Mouse (Mus musculus) adrenal gland, postnatal 14 days (tissue): ENCODE results near the gene S100a10. TPM values are rescaled to one million over a fixed set of nuclear protein-coding genes. Genes with fewer than 3 reads are reported as not detected.
A peak's percentile ranks its signal among the peaks of the same experiment; 100 is the strongest.

Experiments
- DNase-seq: peaks from one replicate; pipeline ENCODE4 v3.0.0; 2021; ENCODE audit warnings: mixed read lengths
- total RNA-seq: library from RNA; stranded (reverse); gene quantifications from 2 replicates; pipeline ENCODE4 v1.2.3, GENCODE M21; 2021

S100a10 gene
- total RNA-seq, 1 experiment from 2014 or later: 166 TPM

DNA sequence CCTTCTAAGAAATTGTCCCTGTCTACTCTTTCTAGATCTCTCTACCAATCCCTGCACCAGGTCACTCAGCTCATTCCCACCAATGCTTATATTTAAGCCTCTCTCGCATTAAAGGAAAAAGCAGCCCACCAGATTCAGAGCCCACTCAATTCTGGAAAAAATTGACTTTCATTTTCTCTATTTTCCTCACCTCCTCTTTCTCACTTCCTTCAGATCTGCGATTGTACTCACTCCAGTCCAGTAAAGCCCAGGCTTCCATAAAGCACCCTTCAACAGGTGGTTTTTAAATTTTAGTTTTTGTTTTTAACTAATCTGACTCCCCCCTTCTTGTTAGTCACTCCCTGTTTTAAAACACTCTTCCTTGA is 25.1 kb downstream of the S100a10 start:
- DNase-seq: no peak

DNA sequence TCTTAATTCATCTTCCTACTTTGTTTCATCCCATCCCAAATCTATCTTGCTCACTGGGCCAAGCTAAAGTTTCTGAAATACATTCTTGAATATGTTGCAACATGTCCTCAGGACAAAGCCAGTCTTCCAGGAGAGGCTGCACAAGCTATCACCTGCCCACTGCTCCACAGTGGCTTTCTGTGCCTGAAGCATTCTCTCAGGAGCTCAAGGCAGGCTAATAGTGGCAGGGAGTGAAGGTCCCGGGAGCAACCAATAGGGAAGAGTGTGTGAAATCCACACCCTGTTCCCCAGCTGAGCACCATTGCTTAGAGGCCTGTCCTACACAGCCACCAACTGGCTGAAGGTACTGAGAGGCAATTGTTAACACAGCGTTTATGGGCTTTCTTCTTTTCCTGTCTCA is 26.1 kb downstream of the S100a10 start:
- DNase-seq: no peak

DNA sequence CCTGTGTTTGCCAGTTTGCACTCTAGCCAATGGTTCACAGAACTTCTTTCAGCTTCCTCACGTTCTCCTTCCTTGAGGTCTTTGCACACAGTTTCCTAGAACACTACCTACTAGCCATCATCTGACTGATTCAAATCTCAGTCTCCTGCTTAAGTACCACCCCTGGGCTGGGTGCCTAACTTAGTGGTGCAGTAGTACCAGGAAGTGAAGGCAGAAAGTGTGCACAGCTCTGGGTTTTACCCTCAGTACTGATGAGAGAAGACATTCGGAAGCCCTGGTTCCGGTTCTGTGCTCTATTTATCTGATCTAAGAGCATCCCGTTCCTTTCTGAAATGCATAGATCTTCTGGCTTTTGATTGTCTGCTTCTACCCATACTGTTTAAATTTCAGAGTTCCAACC is 26.8 kb downstream of the S100a10 start:
- DNase-seq: no peak

DNA sequence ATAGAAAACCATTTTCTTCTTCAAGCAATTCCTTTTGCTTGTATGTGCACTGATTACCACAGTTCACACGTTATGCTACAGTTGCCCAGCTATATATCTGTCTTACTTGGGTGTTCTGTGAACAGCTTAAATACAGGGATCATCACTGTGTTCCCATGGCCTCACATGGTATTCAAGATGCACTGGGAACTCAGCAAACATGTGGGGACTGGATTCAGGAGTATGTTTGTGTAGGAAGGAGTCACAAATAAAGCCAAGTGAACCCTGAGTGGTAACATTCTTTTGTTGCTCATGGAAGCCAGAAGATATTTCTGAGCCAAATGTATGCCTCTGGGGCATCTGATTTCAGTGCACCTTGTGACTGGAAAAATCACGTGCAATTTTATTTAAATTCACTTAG is 28.2 kb downstream of the S100a10 start:
- no peak for DNase-seq

DNA sequence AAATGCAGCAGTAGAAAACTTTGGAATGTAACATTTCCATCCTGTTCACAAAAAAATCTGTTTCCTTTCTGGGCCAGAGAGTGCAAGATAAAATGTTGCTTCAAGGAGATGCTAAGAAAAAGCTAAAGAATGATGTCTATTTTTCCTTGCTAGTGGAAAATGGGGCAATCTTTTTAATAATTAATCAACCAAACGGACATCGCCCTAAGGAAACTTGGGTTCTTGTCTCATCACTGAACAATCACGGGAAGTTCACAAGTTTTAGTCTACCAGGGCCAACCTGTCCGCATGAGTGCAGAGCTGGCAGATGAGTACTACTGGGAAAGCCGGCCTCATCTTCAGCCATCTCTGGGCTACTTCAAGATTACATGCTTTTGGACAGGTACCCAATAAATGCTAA is 34.7 kb downstream of the S100a10 start:
- DNase-seq: no peak

DNA sequence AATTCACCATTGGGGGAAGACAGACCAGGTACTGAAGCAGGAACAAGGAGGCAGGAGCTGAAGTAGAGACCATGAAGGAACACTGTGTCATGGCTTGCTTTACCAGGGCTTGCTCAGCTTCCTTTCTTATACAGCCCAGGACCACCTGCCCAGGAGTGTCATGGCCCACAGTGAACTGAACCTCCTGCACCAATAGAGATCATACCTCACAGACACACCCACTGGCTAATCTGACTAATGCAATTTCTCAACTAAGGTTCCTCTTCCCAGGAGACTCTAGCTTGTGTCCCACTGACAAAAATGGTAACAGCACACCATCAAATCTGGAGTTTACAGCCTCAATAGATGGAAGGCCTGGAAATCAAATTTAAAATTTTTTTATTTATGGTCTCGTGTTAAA is 35.4 kb downstream of the S100a10 start:
- DNase-seq: no peak

DNA sequence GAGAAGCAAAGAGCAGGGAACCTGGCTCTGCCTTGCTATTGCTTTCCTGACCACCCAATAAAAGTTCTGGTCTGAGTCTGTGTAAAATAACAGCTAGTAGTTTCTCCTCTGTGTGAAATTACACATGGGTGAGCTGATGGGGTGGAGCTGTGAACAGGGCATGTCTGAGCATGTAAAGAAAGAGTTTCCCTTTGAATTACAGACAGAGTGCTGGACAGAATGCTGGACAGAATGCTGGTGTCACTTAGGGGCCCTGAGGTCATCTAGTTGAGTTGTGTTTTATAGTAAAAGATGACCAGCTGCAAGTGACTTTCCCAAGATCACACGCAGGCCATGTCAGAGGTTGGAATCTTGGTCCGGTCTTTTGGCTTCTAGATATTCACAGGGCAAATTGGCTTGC is 37.2 kb downstream of the S100a10 start:
- DNase-seq: no peak

DNA sequence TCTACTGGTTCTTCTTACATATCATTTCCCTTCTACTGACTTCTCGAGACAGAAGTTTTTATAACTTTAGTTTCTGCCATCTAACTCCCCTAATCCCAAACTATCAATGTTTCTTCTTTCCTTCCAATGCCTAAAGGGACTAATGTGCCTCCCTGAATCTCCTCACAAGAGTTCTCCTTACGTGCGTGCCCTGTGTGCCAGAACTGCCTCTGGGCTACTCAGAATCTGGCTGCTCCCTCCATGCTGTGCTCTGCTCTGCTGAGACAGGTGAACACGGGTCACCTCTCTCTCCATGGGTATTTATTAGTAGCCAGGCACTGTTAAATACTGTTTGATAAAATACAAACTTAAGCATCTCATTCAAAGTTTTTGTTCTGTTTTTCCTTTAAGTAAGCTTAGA is 38.1 kb downstream of the S100a10 start:
- no peak for DNase-seq

DNA sequence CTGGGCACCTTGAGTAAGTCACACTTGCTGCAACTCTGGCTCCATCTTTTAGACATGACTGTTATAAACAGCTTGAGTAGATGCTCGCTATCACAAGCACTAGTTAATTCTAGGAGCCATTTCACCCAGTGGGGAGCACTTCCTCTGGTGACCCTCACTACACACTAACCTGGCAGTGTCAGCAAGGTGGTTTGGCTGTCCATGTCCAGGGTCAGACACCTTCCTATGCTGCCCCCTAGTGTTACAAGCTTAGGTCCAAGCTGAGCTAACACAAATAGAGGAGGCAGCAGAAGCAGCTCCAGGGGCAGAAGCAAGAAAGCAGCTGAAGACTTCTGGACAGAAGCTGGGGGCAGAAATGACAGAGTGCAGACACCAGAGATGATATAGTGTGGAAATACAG is 38.6 kb downstream of the S100a10 start:
- DNase-seq: peak; percentile 73

DNA sequence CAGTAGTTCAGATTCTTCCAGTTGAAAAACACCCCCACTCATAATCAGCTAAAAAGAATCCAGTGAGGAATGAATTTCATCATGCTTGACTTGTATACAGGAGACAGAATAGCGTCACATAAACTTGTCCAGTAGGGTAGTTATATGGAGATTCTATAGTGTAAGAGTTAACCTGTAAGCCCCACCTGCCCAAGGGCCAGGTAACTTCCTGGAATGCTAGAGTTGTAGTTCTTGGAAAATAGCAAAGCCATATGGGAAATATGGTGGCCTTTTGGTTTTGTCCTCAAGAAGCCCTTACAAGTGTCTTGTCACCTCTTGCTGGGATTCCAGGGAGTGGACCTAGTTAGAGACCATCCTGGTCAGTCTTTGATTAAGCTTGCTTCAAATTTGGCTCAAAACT is 41.8 kb downstream of the S100a10 start:
- DNase-seq: no peak

DNA sequence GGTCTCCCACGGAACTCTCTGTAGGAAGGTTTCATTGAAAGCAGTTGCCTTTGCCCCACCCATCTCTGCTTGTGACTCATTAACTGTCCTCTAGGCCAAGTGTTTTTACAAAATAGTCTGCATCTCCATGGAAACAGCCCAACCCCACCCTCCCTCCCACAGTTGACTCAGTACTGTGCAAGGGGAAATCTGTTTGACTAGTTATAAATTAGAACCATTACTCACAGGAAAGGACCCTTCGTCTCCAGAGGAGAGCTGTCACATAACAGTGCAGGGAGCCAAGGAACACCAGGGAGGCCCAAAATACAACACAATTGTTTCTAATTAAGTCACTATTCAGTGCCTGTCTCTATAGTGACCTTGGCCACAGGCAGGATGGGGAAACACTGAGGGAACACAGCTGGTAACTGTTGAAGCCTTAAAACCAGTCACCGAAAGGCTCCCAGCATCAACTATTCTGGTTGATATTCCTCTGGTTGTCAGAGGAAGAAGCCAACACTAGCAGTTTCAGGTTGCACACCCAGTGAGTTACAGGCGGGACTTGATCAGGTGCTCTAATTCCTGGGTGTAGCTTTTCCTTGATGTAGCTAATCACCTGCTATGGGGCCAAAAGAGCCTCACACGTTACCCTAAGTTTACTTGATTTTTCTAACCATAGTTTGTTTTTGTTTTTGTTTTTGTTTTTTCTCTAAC is 42.5 kb downstream of the S100a10 start:
- peak; percentile 75 for DNase-seq

DNA sequence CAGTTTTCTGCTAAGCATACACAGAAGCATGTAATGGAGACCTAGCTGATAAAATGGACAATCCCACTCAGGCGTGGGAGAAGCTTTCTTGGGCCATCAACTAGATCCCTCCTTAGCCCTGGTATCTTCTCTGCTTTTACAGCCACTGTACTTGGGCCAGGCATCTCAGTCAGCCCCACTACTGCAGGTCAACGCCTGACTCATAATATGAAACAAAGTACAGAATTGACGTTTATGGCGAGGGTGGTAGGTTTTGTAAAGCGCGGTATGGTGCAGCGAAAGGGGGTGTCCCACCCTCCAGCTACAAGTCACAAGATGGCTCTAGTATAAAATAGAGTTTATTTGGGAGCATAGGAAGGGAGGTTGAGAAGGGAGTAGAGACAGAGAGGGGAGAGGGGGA is 43.1 kb downstream of the S100a10 start:
- DNase-seq: no peak

DNA sequence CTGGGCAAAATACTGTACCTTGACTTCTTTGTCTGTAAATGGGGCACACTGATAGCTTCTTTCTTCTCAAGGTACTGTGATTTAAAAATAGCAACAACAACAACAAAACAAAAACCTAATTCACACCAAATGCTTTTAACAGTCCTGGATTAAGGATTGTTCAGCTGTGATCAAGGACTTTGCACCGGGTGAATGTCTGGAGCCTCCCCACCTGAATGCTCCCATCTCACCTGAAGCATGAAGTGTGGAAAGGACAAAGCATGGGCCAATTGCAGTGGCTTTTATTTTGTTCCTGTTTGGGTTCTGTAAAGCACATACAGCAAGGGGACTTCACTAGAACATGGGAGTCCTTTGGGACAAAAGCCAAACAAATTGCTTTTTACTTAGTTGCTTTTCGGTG is 45.3 kb downstream of the S100a10 start:
- no peak for DNase-seq

DNA sequence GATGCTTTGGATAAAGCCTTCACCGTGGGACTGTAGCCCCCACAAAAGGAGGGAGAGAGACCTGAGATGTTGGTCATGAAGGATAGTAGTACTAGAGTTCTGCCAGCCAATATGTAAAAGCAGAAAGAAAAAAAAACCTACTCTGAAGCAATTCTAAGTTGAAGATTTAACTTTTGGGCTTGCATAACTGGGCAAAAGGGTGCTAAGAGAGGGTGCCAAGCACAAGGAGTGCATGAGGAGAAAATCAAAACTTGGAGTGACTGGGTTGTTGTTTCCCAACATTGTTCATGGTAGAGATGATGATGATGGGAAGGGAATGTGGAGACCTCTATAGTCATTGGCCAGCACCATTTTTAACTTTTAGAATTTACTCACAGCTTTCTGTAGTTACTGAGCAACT is 47.0 kb downstream of the S100a10 start:
- peak; percentile 16 for DNase-seq

DNA sequence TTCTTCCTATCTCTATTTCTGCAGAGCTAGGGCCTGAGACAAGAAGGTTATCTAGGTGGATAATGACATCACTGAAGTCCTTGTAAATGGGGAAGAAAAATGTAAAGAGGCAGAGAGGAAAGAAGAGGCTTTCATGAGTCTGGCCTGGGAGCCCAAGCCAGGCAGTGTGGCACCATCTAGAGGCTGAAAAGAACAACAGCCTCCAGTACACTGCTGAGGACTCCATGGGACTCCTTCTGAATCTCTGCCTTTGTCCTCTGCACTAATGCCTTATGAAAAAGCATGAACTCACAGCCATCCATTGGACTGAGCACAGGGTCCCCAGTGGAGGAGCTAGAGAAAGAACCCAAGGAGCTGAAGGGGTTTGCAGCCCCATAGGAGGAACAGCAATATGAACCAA is 54.1 kb downstream of the S100a10 start:
- DNase-seq: peak; percentile 56

Other genes with a start within 250 kb of the S100a10 start
- gene Hrnr, start 235.3 kb upstream of the S100a10 start, total RNA-seq: not detected in 2 replicates
- not detected in 2 replicates for gene Rptn, start 161.4 kb upstream of the S100a10 start, total RNA-seq
- 0.34 and 0.37 TPM in 2 replicates for gene Tchh, start 112.8 kb upstream of the S100a10 start, total RNA-seq
- 0.15 TPM in 1 of 2 replicates, not detected in the other for gene Tchhl1, start 86.3 kb upstream of the S100a10 start, total RNA-seq
- gene S100a11, start 34.6 kb upstream of the S100a10 start, total RNA-seq: 217 and 219 TPM in 2 replicates
- gene Tdpoz2, start 97.6 kb downstream of the S100a10 start, total RNA-seq: 0.56 and 1.4 TPM in 2 replicates
- not detected in 2 replicates for gene Tdpoz1, start 121.2 kb downstream of the S100a10 start, total RNA-seq
- not detected in 2 replicates for gene Gm37596, start 138.0 kb downstream of the S100a10 start, total RNA-seq
- not detected in 2 replicates for gene Gm5773, start 217.9 kb downstream of the S100a10 start, total RNA-seq
- not detected in 2 replicates for gene Tdpoz4, start 241.3 kb downstream of the S100a10 start, total RNA-seq